Mouse (Mus musculus) MEL (cell line): ENCODE results near the gene Supt7l. TPM values are rescaled to one million over a fixed set of nuclear protein-coding genes. Genes with fewer than 3 reads are reported as not detected.
A peak's percentile ranks its signal among the peaks of the same experiment; 100 is the strongest.
"Not testable (repeated sequence)": the region's sequence is repeated elsewhere in the genome, so short reads cannot be mapped to it uniquely, and the experiment has no call there.

Experiments
- DNase-seq: peaks from one replicate; pipeline ENCODE4 v3.0.0; 2011; ENCODE audit warnings: low read depth, low spot score
- H3K27ac ChIP-seq: 2 replicates; pipeline ENCODE4 v1.5.1; 2012; ENCODE audit warnings: low read depth, mild to moderate bottlenecking, control low read depth, low read length, moderate library complexity; ENCODE audit not compliant: control insufficient read depth
- H3K27me3 ChIP-seq, 2 experiments: fragments of 150-350 bp in 1 of 2; sonication (generic) in 1 of 2; 2 replicates each; pipeline ENCODE4 v1.6.1; 2012; ENCODE audit warnings: low read length in 2 of 2, mild to moderate bottlenecking in 2 of 2, improper control_type of control experiment in 1 of 2, moderate library complexity in 1 of 2; ENCODE audit not compliant: insufficient read depth in 2 of 2, control insufficient read depth in 1 of 2
- H3K36me3 ChIP-seq, 2 experiments: 2 replicates each; pipeline ENCODE4 v1.6.1; 2012 to 2014; ENCODE audit warnings: low read length in 2 of 2, improper control_type of control experiment in 1 of 2, inconsistent platforms in 1 of 2, mild to moderate bottlenecking in 1 of 2; ENCODE audit not compliant: insufficient read depth in 2 of 2, control insufficient read depth in 1 of 2
- H3K4me1 ChIP-seq, 2 experiments: fragments of 150-350 bp in 1 of 2; sonication (generic) in 1 of 2; 2 replicates each; pipeline ENCODE4 v1.6.1; 2012; ENCODE audit warnings: low read length in 2 of 2, improper control_type of control experiment in 1 of 2, mild to moderate bottlenecking in 1 of 2; ENCODE audit not compliant: insufficient read depth in 2 of 2, control insufficient read depth in 1 of 2
- H3K4me3 ChIP-seq, 2 experiments: fragments of 150-350 bp in 1 of 2; sonication (generic) in 1 of 2; 2 replicates each; pipeline ENCODE4 v1.5.1; 2012; ENCODE audit warnings: low read depth in 2 of 2, low read length in 2 of 2, mild to moderate bottlenecking in 2 of 2, moderate library complexity in 2 of 2, control low read depth in 1 of 2, improper control_type of control experiment in 1 of 2; ENCODE audit not compliant: control insufficient read depth in 1 of 2, insufficient read depth in 1 of 2
- H3K79me2 ChIP-seq: 2 replicates; pipeline ENCODE4 v1.6.1; 2012; ENCODE audit warnings: mild to moderate bottlenecking, low read length, moderate library complexity; ENCODE audit not compliant: control insufficient read depth, poor library complexity, insufficient read depth
- H3K9ac ChIP-seq: 2 replicates; pipeline ENCODE4 v1.6.1; 2012; ENCODE audit warnings: low read depth, mild to moderate bottlenecking, control low read depth, low read length, moderate library complexity; ENCODE audit not compliant: control insufficient read depth, poor library complexity, severe bottlenecking
- H3K9me3 ChIP-seq: fragments of 150-350 bp; sonication (generic); replicated peaks from 2 replicates; pipeline ENCODE4 v1.6.1; 2012; ENCODE audit warnings: mild to moderate bottlenecking, low read length, improper control_type of control experiment, moderate library complexity; ENCODE audit not compliant: insufficient read depth
- CHD1 ChIP-seq: IDR thresholded peaks from 2 replicates; pipeline ENCODE4 v1.6.1; 2012; ENCODE audit warnings: low read depth, mild to moderate bottlenecking, inconsistent platforms, low read length, improper control_type of control experiment
- CTCF ChIP-seq, 3 experiments: IDR thresholded peaks in 2 of 3; conservative IDR thresholded peaks in 1 of 3; 2 replicates each; pipeline ENCODE4 v1.5.1; 2011 to 2012; ENCODE audit warnings: low read length in 3 of 3, low read depth in 2 of 3, mild to moderate bottlenecking in 2 of 3, improper control_type of control experiment in 1 of 3, inconsistent platforms in 1 of 3, mixed read lengths in 1 of 3, moderate library complexity in 1 of 3; ENCODE audit not compliant: control insufficient read depth in 1 of 3, insufficient read depth in 1 of 3, poor library complexity in 1 of 3, severe bottlenecking in 1 of 3
- JUND ChIP-seq: IDR thresholded peaks from 2 replicates; pipeline ENCODE4 v1.6.1; 2011; ENCODE audit warnings: low read depth, mild to moderate bottlenecking, improper control_type of control experiment, low read length
- MXI1 ChIP-seq: IDR thresholded peaks from 2 replicates; pipeline ENCODE4 v1.6.1; 2011; ENCODE audit warnings: mild to moderate bottlenecking, low read depth, low read length, improper control_type of control experiment
- RAD21 ChIP-seq: IDR thresholded peaks from 2 replicates; pipeline ENCODE4 v1.6.1; 2011; ENCODE audit warnings: mild to moderate bottlenecking, low read depth, low read length, improper control_type of control experiment
- USF2 ChIP-seq, 2 experiments: IDR thresholded peaks; 2 replicates each; pipeline ENCODE4 v1.6.1; 2011 to 2012; ENCODE audit warnings: improper control_type of control experiment in 2 of 2, low read length in 2 of 2, borderline replicate concordance in 1 of 2, inconsistent platforms in 1 of 2, low read depth in 1 of 2, mild to moderate bottlenecking in 1 of 2; ENCODE audit not compliant: insufficient read depth in 1 of 2
- ZC3H11A ChIP-seq: IDR thresholded peaks from 2 replicates; pipeline ENCODE4 v1.6.1; 2012; ENCODE audit warnings: low read depth, mild to moderate bottlenecking, inconsistent platforms, low read length, improper control_type of control experiment
- ZNF384 ChIP-seq: IDR thresholded peaks from 2 replicates; pipeline ENCODE4 v1.6.1; 2012; ENCODE audit warnings: low read depth, mild to moderate bottlenecking, inconsistent platforms, low read length, improper control_type of control experiment
- polyA plus RNA-seq, 2 experiments: library from polyadenylated mRNA; stranded (reverse) in 1 of 2; unstranded in 1 of 2; fragments of >175 nt in 1 of 2; fragments of >200 nt in 1 of 2; gene quantifications; 2 replicates each; pipeline versions ENCODE4 v1.2.1 to v1.2.4; 2012; ENCODE audit warnings: low replicate concordance in 2 of 2, low read depth in 1 of 2; ENCODE audit not compliant: insufficient read length in 2 of 2, insufficient read depth in 1 of 2, missing spikeins in 1 of 2
- total RNA-seq: library from RNA; depleted of rRNA; stranded (reverse); fragments of 300-350 nt; gene quantifications from 2 replicates; pipeline ENCODE4 v1.2.3, GENCODE M21; 2012; rRNA removed

Supt7l gene
- total RNA-seq (15.9 and 19.3 TPM in 2 replicates), polyA plus RNA-seq (10 to 100 TPM in 1 of 2 experiments, not detected in 1; 23.6 TPM)

DNA sequence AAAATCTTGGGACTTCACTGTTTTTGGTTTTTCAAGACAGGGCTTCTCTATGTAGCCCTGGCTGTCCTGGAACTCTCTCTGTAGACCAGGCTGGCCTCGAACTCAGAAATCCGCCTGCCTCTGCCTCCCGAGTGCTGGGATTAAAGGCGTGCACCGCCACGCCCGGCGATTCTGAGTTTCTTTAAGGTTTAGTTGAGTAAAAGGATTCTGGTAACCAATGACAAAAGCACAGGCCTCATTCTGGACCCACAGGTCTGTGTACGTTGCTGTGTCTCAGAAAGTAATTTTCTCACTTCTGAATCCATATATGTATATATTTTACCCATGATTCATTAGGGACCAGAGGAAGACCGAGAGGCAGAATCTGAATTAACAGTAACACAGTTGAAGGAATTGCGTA is at the start of gene Supt7l:
TSS of gene Supt7l (minus strand) at position 101 of the 400 bp plus-strand sequence.
- Histone ChIP-seq H3K36me3 (peaks cover 5 to 19% of the 10 kb centered on the region in 2 experiments), H3K4me3 (peak within 1 kb of the TSS; percentile 81 to 96), H3K4me1 (peaks cover 0 to 11% of the 10 kb centered on the region in 2 experiments; a peak in 3 of 4 replicates), H3K79me2 (peaks cover 13% of the 10 kb centered on the region), H3K9ac (peak within 1 kb of the TSS; percentile 84), H3K27ac (peak within 1 kb of the TSS; percentile 88)
- not testable (repeated sequence) for H3K9me3 ChIP-seq, H3K27me3 ChIP-seq, DNase-seq

DNA sequence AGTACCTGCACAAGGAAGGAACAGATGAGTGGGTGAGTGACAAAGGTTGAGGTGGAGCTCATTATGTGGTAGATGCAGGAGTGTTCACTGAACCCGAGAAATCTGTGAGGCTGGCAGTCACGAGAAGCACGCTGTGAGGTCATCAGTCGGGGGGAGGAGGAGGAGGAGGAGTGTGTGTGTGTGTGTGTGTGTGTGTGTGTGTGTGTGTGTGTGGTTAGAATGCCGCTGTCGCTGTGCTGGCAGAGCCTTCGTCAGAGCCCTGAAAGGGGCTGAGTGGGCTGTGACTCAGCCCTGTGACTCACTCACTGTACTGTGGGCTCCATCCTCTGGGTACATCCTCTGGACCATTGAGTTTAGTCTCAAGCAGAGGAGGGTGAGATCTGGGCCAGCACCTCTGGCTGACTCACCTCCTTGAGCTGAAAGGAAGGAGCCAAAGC is 49.0 kb upstream of the Supt7l start:
- Histone ChIP-seq H3K27ac (no peak overlapping the region), H3K79me2 (no peaks in the 10 kb centered on the region), H3K9me3 (no peaks in the 10 kb centered on the region)
- TF ChIP-seq JUND (no peak), ZC3H11A (no peak), MXI1 (no peak), RAD21 (no peak)
- TF ChIP-seq, all 39 proteins: peak for 0
- H3K4me3 ChIP-seq = no peak overlapping the region
- DNase-seq = no peak
- no peaks in the 10 kb centered on the region for H3K27me3 ChIP-seq
- H3K36me3 ChIP-seq = peaks cover 0 to 2% of the 10 kb centered on the region in 2 experiments; a peak in 2 of 4 replicates
- no peak overlapping the region for H3K9ac ChIP-seq
- peaks cover 0 to 4% of the 10 kb centered on the region in 2 experiments; a peak in 2 of 4 replicates for H3K4me1 ChIP-seq

DNA sequence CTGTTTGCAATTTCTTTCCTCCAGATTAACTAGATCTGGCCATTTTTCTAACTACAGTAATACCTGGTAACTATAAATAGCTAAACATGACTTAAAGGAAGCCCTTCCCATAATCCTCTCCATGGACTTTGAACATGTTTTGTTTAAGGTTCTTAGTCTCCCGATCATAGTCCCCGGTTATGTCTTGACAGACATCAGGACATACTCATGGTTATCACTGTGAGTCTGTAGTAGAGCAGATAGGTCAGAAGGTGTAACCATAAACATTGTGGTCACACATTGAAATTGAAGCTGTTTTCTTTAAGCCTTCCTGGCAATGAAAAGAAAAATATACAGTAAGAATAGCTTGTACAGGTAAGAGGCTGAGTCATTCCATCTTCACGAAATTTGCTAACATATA is 46.1 kb upstream of the Supt7l start:
- TF ChIP-seq MXI1 = no peak
- no peak for TF ChIP-seq USF2 (IDR thresholded peaks at IDR 0.05; ENCODE audit: borderline replicate concordance in 1 of 2, insufficient read depth in 1 of 2, low read depth in 1 of 2, low read length in 2 of 2)
- no peak for TF ChIP-seq CHD1
- TF ChIP-seq CTCF (IDR thresholded peaks at IDR 0.05 in 2 of 3, conservative IDR thresholded peaks at IDR 0.05 in 1 of 3; ENCODE audit: control insufficient read depth in 1 of 3, insufficient read depth in 1 of 3, low read depth in 2 of 3, low read length in 3 of 3, poor library complexity in 1 of 3, severe bottlenecking in 1 of 3) = no peak
- TF ChIP-seq ZNF384 = no peak
- Histone ChIP-seq H3K4me3 (no peak overlapping the region), H3K36me3 (peaks cover 0 to 15% of the 10 kb centered on the region in 2 experiments; a peak in 2 of 4 replicates), H3K79me2 (no peaks in the 10 kb centered on the region), H3K27me3 (no peaks in the 10 kb centered on the region), H3K4me1 (peaks cover 0 to 15% of the 10 kb centered on the region in 2 experiments; a peak in 3 of 4 replicates), H3K9me3 (no peaks in the 10 kb centered on the region), H3K9ac (no peak overlapping the region), H3K27ac (no peak overlapping the region)
- no peak for DNase-seq
